Mouse (Mus musculus) stomach, postnatal 0 days (tissue): ENCODE data around the gene Ache.

ENCODE experiments used
- CTCF ChIP-seq: IDR thresholded peaks from 2 replicates; pipeline ENCODE4 v1.5.1; 2016; ENCODE audit warnings: antibody characterized with exemption, low read depth, mild to moderate bottlenecking, moderate library complexity
- EP300 ChIP-seq: optimal IDR thresholded peaks from 2 replicates; pipeline ENCODE3; 2016; ENCODE audit warnings: antibody characterized with exemption

GRCm38 (mm10) chr5:137320996-137321395, 33.7 kb downstream of the Ache start:
- TF ChIP-seq CTCF (no peak), EP300 (no peak)
